Mouse (Mus musculus) liver, adult 2 months (tissue): Measurements from ENCODE around the gene Pi4kb. TPM values are rescaled to one million over a fixed set of nuclear protein-coding genes. Genes with fewer than 3 reads are reported as not detected.

Experiments used
- DNase-seq: peaks from one replicate; pipeline ENCODE4 v3.0.0-alpha.2; 2011; ENCODE audit warnings: low read depth, low spot score; ENCODE audit errors: extremely low read depth
- H3K27ac ChIP-seq: fragments of 200-500 bp; replicated peaks from 2 replicates; pipeline ENCODE4 v1.5.1; 2012; ENCODE audit warnings: low read depth, mild to moderate bottlenecking, control low read depth, inconsistent platforms, low read length; ENCODE audit not compliant: insufficient read depth
- H3K27me3 ChIP-seq: fragments of 200-500 bp; 2 replicates; pipeline ENCODE4 v1.6.1; 2012; ENCODE audit warnings: mild to moderate bottlenecking, moderate library complexity, low read length, inconsistent platforms; ENCODE audit not compliant: control insufficient read depth, insufficient read depth
- H3K36me3 ChIP-seq: fragments of 200-500 bp; 2 replicates; pipeline ENCODE4 v1.6.1; 2012; ENCODE audit warnings: low read length, inconsistent platforms; ENCODE audit not compliant: control insufficient read depth, insufficient read depth
- H3K4me1 ChIP-seq: fragments of 200-500 bp; 2 replicates; pipeline ENCODE4 v1.6.1; 2011; ENCODE audit warnings: low read length; ENCODE audit not compliant: control insufficient read depth, insufficient read depth
- H3K4me3 ChIP-seq: fragments of 200-500 bp; 2 replicates; pipeline ENCODE4 v1.5.1; 2011; ENCODE audit warnings: low read depth, mild to moderate bottlenecking, control low read depth, low read length, moderate library complexity; ENCODE audit not compliant: insufficient read depth
- H3K79me2 ChIP-seq: fragments of 200-500 bp; 2 replicates; pipeline ENCODE4 v1.6.1; 2012; ENCODE audit warnings: inconsistent platforms, mild to moderate bottlenecking, low read length, moderate library complexity; ENCODE audit not compliant: control insufficient read depth, insufficient read depth
- H3K9ac ChIP-seq: fragments of 200-500 bp; 2 replicates; pipeline ENCODE4 v1.6.1; 2012; ENCODE audit warnings: low read depth, mild to moderate bottlenecking, control low read depth, inconsistent platforms, low read length
- CTCF ChIP-seq: fragments of 200-500 bp; IDR thresholded peaks from 2 replicates; pipeline ENCODE4 v1.5.1; 2011; ENCODE audit warnings: low read depth, low read length, control low read depth
- POLR2A ChIP-seq: fragments of 200-500 bp; IDR thresholded peaks from 2 replicates; pipeline ENCODE4 v1.6.1; 2011; ENCODE audit warnings: low read length, control low read depth; ENCODE audit not compliant: insufficient read depth; ENCODE audit errors: extremely low read depth
- WGBS: fragments of 180-500 bp; shearing (Covaris S2); methylation state at CpG from one replicate; pipeline ENCODE4 v1.1.7; 2018; 5-methylcytosine and 5-hydroxymethylcytosine counted together
- polyA plus RNA-seq: library from polyadenylated mRNA; depleted of rRNA; stranded (reverse); fragments of >200 nt; gene quantifications from 2 replicates; pipeline ENCODE4 v1.2.3, GENCODE M21; 2012
- total RNA-seq: library from RNA; depleted of rRNA; stranded (reverse); fragments of >200 nt; gene quantifications from 2 replicates; pipeline ENCODE4 v1.2.3, GENCODE M21; 2014

Gene Pi4kb
- total and polyA plus RNA-seq, 2 experiments = 26.0 to 26.5 TPM

- Histone ChIP-seq H3K27me3 (no peaks in the 10 kb centered on the region), H3K79me2 (no peaks in the 10 kb centered on the region), H3K27ac (no peak overlapping the region), H3K4me1 (peaks cover 9% of the 10 kb centered on the region), H3K4me3 (no peak overlapping the region), H3K36me3 (no peaks in the 10 kb centered on the region; the same call in 1 of the 2 replicates), H3K9ac (no peak overlapping the region)
- DNase-seq = peak; percentile 59
- 37% methylated on average over 3 of the region's 3 CpGs for WGBS
- TF ChIP-seq CTCF = no peak
- no peak for TF ChIP-seq POLR2A
Observed at GRCm38 (mm10) chr3:95012982-95013381, 38.5 kb downstream of the Pi4kb start.

- H3K27me3 ChIP-seq = no peaks in the 10 kb centered on the region
- no peak for DNase-seq
- peak overlapping the region; percentile 75 for H3K4me3 ChIP-seq
- H3K9ac ChIP-seq = peak overlapping the region; percentile 92
- no peaks in the 10 kb centered on the region; the same call in 1 of the 2 replicates for H3K36me3 ChIP-seq
- H3K27ac ChIP-seq = no peak overlapping the region
- 25% methylated on average over 13 of the region's 13 CpGs for WGBS
- no peak for TF ChIP-seq POLR2A
- no peak for TF ChIP-seq CTCF
- H3K79me2 ChIP-seq = no peaks in the 10 kb centered on the region
- H3K4me1 ChIP-seq = peaks cover 9% of the 10 kb centered on the region
Observed at GRCm38 (mm10) chr3:95013699-95014427, 39.3 kb downstream of the Pi4kb start.

- TF ChIP-seq POLR2A = no peak
- TF ChIP-seq CTCF = no peak
- H3K27ac ChIP-seq = peak overlapping the region; percentile 20
- H3K4me1 ChIP-seq = peaks cover 9% of the 10 kb centered on the region
- H3K27me3 ChIP-seq = no peaks in the 10 kb centered on the region
- no peaks in the 10 kb centered on the region for H3K79me2 ChIP-seq
- H3K9ac ChIP-seq = peak overlapping the region; percentile 92
- 2% methylated on average over 44 of the region's 44 CpGs for WGBS
- peak overlapping the region; percentile 75 for H3K4me3 ChIP-seq
- no peak for DNase-seq
- H3K36me3 ChIP-seq = no peaks in the 10 kb centered on the region; the same call in 1 of the 2 replicates
Observed at GRCm38 (mm10) chr3:95014428-95015151, 40.1 kb downstream of the Pi4kb start.

GRCm38 (mm10) chr3:95015337-95015872 lies 40.9 kb downstream of the Pi4kb start, which contains the start of gene Zfp687:
TSS of gene Zfp687 (minus strand) at chr3:95015448.
- Histone ChIP-seq H3K27me3 (no peaks in the 10 kb centered on the region), H3K4me3 (peak within 1 kb of the TSS; percentile 75), H3K4me1 (peaks cover 9% of the 10 kb centered on the region), H3K79me2 (no peaks in the 10 kb centered on the region), H3K9ac (peak within 1 kb of the TSS; percentile 92), H3K36me3 (no peaks in the 10 kb centered on the region; the same call in 1 of the 2 replicates), H3K27ac (peak within 1 kb of the TSS; percentile 81)
- 1% methylated on average over 35 of the region's 37 CpGs for WGBS
- DNase-seq = peak; percentile 97
- TF ChIP-seq POLR2A (peak; percentile 78), CTCF (no peak)

- Histone ChIP-seq H3K79me2 (no peaks in the 10 kb centered on the region), H3K4me1 (peaks cover 9% of the 10 kb centered on the region), H3K36me3 (no peaks in the 10 kb centered on the region), H3K9ac (peak overlapping the region; percentile 63), H3K4me3 (peak overlapping the region; percentile 70), H3K27ac (peak overlapping the region; percentile 81), H3K27me3 (no peaks in the 10 kb centered on the region)
- peak; percentile 97 for DNase-seq
- under 1% methylated on average over 40 of the region's 40 CpGs for WGBS
- TF ChIP-seq POLR2A = 0 out of 2 replicates have a peak, but pooled peaks have one; percentile 26
- TF ChIP-seq CTCF = no peak
Observed at GRCm38 (mm10) chr3:95015891-95016531, 41.5 kb downstream of the Pi4kb start.
